Mouse (Mus musculus) olfactory bulb, adult 2 months (tissue): ENCODE results near the gene Cln5. TPM values are rescaled to one million over a fixed set of nuclear protein-coding genes. Genes with fewer than 3 reads are reported as not detected.

Experiments used
- H3K27ac ChIP-seq: fragments of 200-500 bp; 2 replicates; pipeline ENCODE4 v1.5.1; 2012; ENCODE audit warnings: low read depth, low read length; ENCODE audit not compliant: insufficient read depth
- H3K4me1 ChIP-seq: fragments of 200-500 bp; 2 replicates; pipeline ENCODE4 v1.6.1; 2012; ENCODE audit warnings: low read length; ENCODE audit not compliant: control insufficient read depth, insufficient read depth
- H3K4me3 ChIP-seq: fragments of 200-500 bp; 2 replicates; pipeline ENCODE4 v1.5.1; 2012; ENCODE audit warnings: mild to moderate bottlenecking, low read depth, low read length, moderate library complexity; ENCODE audit not compliant: insufficient read depth
- CTCF ChIP-seq: fragments of 200-500 bp; IDR thresholded peaks from 2 replicates; pipeline ENCODE4 v1.5.1; 2012; ENCODE audit warnings: low read depth, mild to moderate bottlenecking, low read length, moderate library complexity; ENCODE audit not compliant: insufficient read depth
- POLR2A ChIP-seq: fragments of 200-500 bp; IDR thresholded peaks from 2 replicates; pipeline ENCODE4 v1.6.1; 2012; ENCODE audit warnings: mild to moderate bottlenecking, low read depth, low read length, moderate library complexity; ENCODE audit not compliant: insufficient read depth
- WGBS: fragments of 180-500 bp; shearing (Covaris S2); methylation state at CpG from one replicate; pipeline ENCODE4 v1.1.7; 2018; 5-methylcytosine and 5-hydroxymethylcytosine counted together
- polyA plus RNA-seq: library from polyadenylated mRNA; stranded (reverse); fragments of >200 nt; gene quantifications from 2 replicates; pipeline ENCODE4 v1.2.4, GENCODE M21; 2012; ENCODE audit warnings: low replicate concordance; ENCODE audit not compliant: missing spikeins, insufficient read depth, insufficient read length

The Cln5 gene
- polyA plus RNA-seq, 1 experiment = not detected

GRCm38 (mm10) chr14:103077272-103078005 lies 7.4 kb downstream of the Cln5 start:
- TF ChIP-seq POLR2A = no peak
- no peak for TF ChIP-seq CTCF
- H3K27ac ChIP-seq = no peak overlapping the region
- WGBS = 88% methylated on average over 9 of the region's 9 CpGs
- H3K4me3 ChIP-seq = no peak overlapping the region
- H3K4me1 ChIP-seq = no peaks in the 10 kb centered on the region

GRCm38 (mm10) chr14:103078006-103078912 lies 8.2 kb downstream of the Cln5 start:
- no peak overlapping the region for H3K27ac ChIP-seq
- H3K4me3 ChIP-seq = no peak overlapping the region
- 88% methylated on average over 16 of the region's 16 CpGs for WGBS
- no peak for TF ChIP-seq CTCF
- TF ChIP-seq POLR2A = no peak
- H3K4me1 ChIP-seq = no peaks in the 10 kb centered on the region

- Histone ChIP-seq H3K27ac (no peak overlapping the region), H3K4me3 (no peak overlapping the region), H3K4me1 (no peaks in the 10 kb centered on the region)
- TF ChIP-seq CTCF (no peak), POLR2A (no peak)
- WGBS = 83% methylated on average over 9 of the region's 9 CpGs
These were observed 9.4 kb downstream of the Cln5 start for GRCm38 (mm10) chr14:103079209-103079977.

GRCm38 (mm10) chr14:103085840-103086533 lies 16.0 kb downstream of the Cln5 start:
- Histone ChIP-seq H3K4me3 (no peak overlapping the region), H3K27ac (no peak overlapping the region), H3K4me1 (peaks cover 5% of the 10 kb centered on the region; the same call in 1 of the 2 replicates)
- TF ChIP-seq CTCF (no peak), POLR2A (no peak)
- 65% methylated on average over 1 of the region's 1 CpGs for WGBS

GRCm38 (mm10) chr14:103086671-103087324 lies 16.8 kb downstream of the Cln5 start:
- Histone ChIP-seq H3K4me1 (peaks cover 5% of the 10 kb centered on the region; the same call in 1 of the 2 replicates), H3K27ac (no peak overlapping the region), H3K4me3 (no peak overlapping the region)
- no peak for TF ChIP-seq CTCF
- TF ChIP-seq POLR2A = no peak
- WGBS = 95% methylated on average over 4 of the region's 4 CpGs

GRCm38 (mm10) chr14:103087846-103088245 lies 17.8 kb downstream of the Cln5 start:
- H3K4me3 ChIP-seq = no peak overlapping the region
- peaks cover 5% of the 10 kb centered on the region; the same call in 1 of the 2 replicates for H3K4me1 ChIP-seq
- no peak overlapping the region for H3K27ac ChIP-seq
- WGBS = 90% methylated on average over 5 of the region's 5 CpGs
- no peak for TF ChIP-seq POLR2A
- no peak for TF ChIP-seq CTCF

- no peak for TF ChIP-seq POLR2A
- TF ChIP-seq CTCF = no peak
- Histone ChIP-seq H3K4me3 (no peak overlapping the region), H3K27ac (no peak overlapping the region), H3K4me1 (peaks cover 5% of the 10 kb centered on the region; the same call in 1 of the 2 replicates)
- WGBS = 68% methylated on average over 6 of the region's 6 CpGs
These were observed 18.6 kb downstream of the Cln5 start for GRCm38 (mm10) chr14:103088624-103089023.

GRCm38 (mm10) chr14:103093236-103093635 lies 23.2 kb downstream of the Cln5 start:
- peaks cover 5% of the 10 kb centered on the region for H3K4me1 ChIP-seq
- no peak overlapping the region for H3K4me3 ChIP-seq
- no peak overlapping the region for H3K27ac ChIP-seq
- WGBS = 86% methylated on average over 3 of the region's 3 CpGs
- TF ChIP-seq CTCF (no peak), POLR2A (no peak)
